Mouse (Mus musculus): ENCODE measurements at regions not wholly inside any gene's neighbourhood (a gene's known extent, or its start where the extent isn't known, plus 50 kb on each side); places are given as distances from the start of the nearest gene placed in this dataset.

DNA sequence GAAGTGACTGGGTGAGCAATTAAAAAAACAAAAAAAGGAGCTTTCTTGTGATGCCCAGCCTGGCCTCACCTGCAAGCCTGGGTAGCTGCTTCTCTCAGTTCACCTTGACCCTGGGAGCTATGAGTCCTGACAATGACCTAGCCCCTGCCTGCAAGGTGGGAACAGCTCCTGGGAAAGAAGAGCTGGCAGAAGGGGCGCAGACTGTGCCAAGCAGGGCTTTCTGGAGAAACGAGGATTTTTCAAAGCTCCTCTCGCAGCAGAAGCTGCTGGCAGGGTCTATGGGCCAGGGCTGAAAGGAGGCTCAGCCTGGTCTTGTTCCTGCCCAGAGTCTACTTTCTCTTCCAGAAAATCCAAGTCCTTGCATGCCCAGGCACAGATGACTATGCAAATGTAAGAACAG, 380.4 kb downstream of the Zfp536 start:
- H3K4me3 ChIP-seq = no peak overlapping the region
- WGBS = 83% methylated on average over 3 of the region's 3 CpGs
- no peaks in the 10 kb centered on the region for H3K36me3 ChIP-seq
- no peak overlapping the region for H3K9ac ChIP-seq (replicated peaks)
- peaks cover 8% of the 10 kb centered on the region; the same call in 1 of the 2 replicates for H3K4me1 ChIP-seq
- no peaks in the 10 kb centered on the region for H3K9me3 ChIP-seq
- ATAC-seq (ENCODE audit: low FRiP score, low read depth) = no peak
- no peaks in the 10 kb centered on the region for H3K27me3 ChIP-seq
- no peak overlapping the region for H3K4me2 ChIP-seq (replicated peaks)
- no peak overlapping the region for H3K27ac ChIP-seq (replicated peaks)

DNA sequence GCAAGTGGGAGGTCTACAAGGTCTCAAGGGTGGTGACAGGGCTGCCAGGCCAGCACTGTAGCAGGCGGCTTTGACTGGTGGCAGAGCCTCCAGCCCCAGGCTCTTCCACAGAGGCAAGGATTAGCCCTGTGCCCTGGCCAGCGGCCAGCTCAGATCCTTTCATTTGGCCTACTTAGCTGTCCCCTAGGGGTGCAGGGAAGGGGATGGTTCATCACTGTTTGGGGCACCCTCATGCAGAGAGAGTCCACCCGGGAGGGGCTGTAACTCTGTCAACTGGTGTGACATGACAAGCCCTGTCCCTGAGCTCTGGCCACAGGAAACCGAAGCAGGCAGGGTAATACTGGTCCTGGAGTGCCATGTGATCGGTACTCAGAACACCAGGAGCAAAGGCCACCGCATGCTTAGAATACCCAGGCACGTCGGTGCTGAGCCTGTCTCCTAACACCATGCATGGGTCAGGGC, 378.4 kb downstream of the Zfp536 start:
- 58% methylated on average over 8 of the region's 8 CpGs for WGBS
- Histone ChIP-seq H3K4me3 (no peak overlapping the region), H3K27ac (replicated peaks) (no peak overlapping the region), H3K27me3 (no peaks in the 10 kb centered on the region), H3K36me3 (no peaks in the 10 kb centered on the region), H3K4me2 (replicated peaks) (no peak overlapping the region), H3K4me1 (peaks cover 8% of the 10 kb centered on the region; the same call in 1 of the 2 replicates), H3K9ac (replicated peaks) (no peak overlapping the region), H3K9me3 (no peaks in the 10 kb centered on the region)
- ATAC-seq (ENCODE audit: low FRiP score, low read depth) = peak; percentile 19; the same call in 1 of the 2 replicates

DNA sequence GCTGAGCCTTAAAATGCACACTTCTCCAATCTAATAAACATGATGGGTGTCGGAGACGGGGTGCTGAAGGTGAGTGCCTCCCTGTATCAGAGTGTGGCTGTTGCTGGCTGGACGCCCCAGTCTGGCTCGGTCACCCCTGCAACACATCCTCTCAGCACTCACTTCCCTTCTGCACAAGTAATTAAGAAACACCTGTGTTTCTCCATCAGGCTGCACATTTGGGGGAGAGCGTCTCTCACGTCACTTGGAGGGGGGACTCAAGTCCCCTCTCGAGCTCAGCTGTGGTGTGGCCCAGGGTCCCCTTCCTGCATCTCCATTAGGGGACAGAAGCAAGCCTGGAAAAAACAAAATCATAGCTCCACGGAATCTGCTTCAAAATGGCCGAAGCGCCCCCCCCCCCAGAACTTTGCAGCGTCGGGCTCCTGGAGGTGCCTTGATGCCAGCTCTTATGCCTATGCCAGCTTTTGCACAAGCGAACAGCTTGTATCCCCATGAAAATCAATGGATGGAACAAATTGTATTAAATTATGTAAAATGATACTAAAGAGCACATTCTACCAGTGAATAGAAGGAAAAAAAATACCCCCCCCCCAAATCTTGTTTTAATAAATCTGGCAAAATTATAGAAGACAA, 377.4 kb downstream of the Zfp536 start:
- H3K4me3 ChIP-seq = no peak overlapping the region
- 85% methylated on average over 13 of the region's 13 CpGs for WGBS
- H3K9ac ChIP-seq (replicated peaks) = no peak overlapping the region
- H3K9me3 ChIP-seq = no peaks in the 10 kb centered on the region
- H3K27ac ChIP-seq (replicated peaks) = no peak overlapping the region
- no peak overlapping the region for H3K4me2 ChIP-seq (replicated peaks)
- H3K27me3 ChIP-seq = no peaks in the 10 kb centered on the region
- H3K4me1 ChIP-seq = peaks cover 8% of the 10 kb centered on the region; the same call in 1 of the 2 replicates
- H3K36me3 ChIP-seq = no peaks in the 10 kb centered on the region
- no peak for ATAC-seq (ENCODE audit: low FRiP score, low read depth)

- H3K4me1 ChIP-seq = 0 out of 2 replicates have a peak, but pooled peaks cover 2% of the 10 kb centered on the region
- H3K36me3 ChIP-seq = no peaks in the 10 kb centered on the region
- H3K9me3 ChIP-seq = no peaks in the 10 kb centered on the region
- whole genome bisulfite sequencing = 98% methylated on average over 2 of the region's 2 CpGs
- H3K27ac ChIP-seq (replicated peaks) = no peak overlapping the region
- H3K4me3 ChIP-seq = no peak overlapping the region
- no peak overlapping the region for H3K4me2 ChIP-seq (replicated peaks)
- no peak overlapping the region for H3K9ac ChIP-seq (replicated peaks)
- no peak for ATAC-seq (ENCODE audit: low FRiP score, low read depth)
- H3K27me3 ChIP-seq = no peaks in the 10 kb centered on the region
Measured at GRCm38 (mm10) chr7:37403483-37403882, 370.0 kb downstream of the Zfp536 start.

DNA sequence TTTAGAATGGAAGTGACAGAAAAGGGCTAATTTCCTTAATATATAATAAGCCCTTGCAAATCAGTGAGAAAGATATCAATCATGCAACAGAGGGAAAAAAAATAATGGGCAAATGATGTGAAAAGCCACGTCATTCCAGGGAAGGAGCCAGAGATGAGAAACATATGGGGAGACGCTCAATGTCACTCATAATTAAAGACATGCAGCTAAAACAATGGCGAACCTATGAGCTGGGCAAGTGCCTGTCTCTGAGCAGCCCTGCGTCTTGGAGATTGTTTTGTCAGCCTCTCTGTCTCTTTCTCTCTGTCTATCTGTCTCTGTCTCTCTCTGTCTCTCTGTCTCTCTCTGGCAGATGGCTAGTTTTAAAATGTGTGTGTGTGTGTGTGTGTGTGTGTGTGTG, 360.1 kb downstream of the Zfp536 start:
- no peak for ATAC-seq (ENCODE audit: low FRiP score, low read depth)
- H3K36me3 ChIP-seq = no peaks in the 10 kb centered on the region
- WGBS = 68% methylated on average over 4 of the region's 4 CpGs
- no peaks in the 10 kb centered on the region for H3K9me3 ChIP-seq
- no peaks in the 10 kb centered on the region for H3K4me1 ChIP-seq
- H3K27me3 ChIP-seq = no peaks in the 10 kb centered on the region
- no peak overlapping the region for H3K9ac ChIP-seq (replicated peaks)
- H3K27ac ChIP-seq (replicated peaks) = no peak overlapping the region
- H3K4me2 ChIP-seq (replicated peaks) = no peak overlapping the region
- H3K4me3 ChIP-seq = no peak overlapping the region

GRCm38 (mm10) chr7:37421704-37422103, 351.7 kb downstream of the Zfp536 start:
- ATAC-seq (ENCODE audit: low FRiP score, low read depth) = no peak
- Histone ChIP-seq H3K4me1 (no peaks in the 10 kb centered on the region), H3K4me2 (replicated peaks) (no peak overlapping the region), H3K9ac (replicated peaks) (no peak overlapping the region), H3K9me3 (no peaks in the 10 kb centered on the region), H3K27me3 (no peaks in the 10 kb centered on the region), H3K36me3 (no peaks in the 10 kb centered on the region), H3K4me3 (no peak overlapping the region), H3K27ac (replicated peaks) (no peak overlapping the region)
- 83% methylated on average over 10 of the region's 10 CpGs for WGBS

Measured in midbrain, embryonic 12.5 days (tissue).